Mouse (Mus musculus): ENCODE measurements around the gene Fmnl2. TPM values are rescaled to one million over a fixed set of nuclear protein-coding genes. Genes with fewer than 3 reads are reported as not detected.
A peak's percentile ranks its signal among the peaks of the same experiment; 100 is the strongest.

Fmnl2 gene
- polyA plus RNA-seq, 1 experiment: 4.3 TPM

GRCm38 (mm10) chr2:52974056-52974455, 116.4 kb downstream of the Fmnl2 start:
- H3K4me3 ChIP-seq (ENCODE audit: insufficient read depth, low read depth, low read length): no peak overlapping the region
- H3K27ac ChIP-seq (ENCODE audit: insufficient read depth, low read depth, low read length): no peak overlapping the region
- 86% methylated on average over 6 of the region's 6 CpGs for WGBS
- TF ChIP-seq POLR2A (IDR thresholded peaks at IDR 0.05; ENCODE audit: low read depth, low read length) (no peak), CTCF (conservative IDR thresholded peaks at IDR 0.05; ENCODE audit: insufficient read depth, insufficient read length, low read depth, low read length) (no peak)
- no peaks in the 10 kb centered on the region for H3K27me3 ChIP-seq (replicated peaks; ENCODE audit: control insufficient read depth, insufficient read depth, low read length)
- no peaks in the 10 kb centered on the region for H3K36me3 ChIP-seq (ENCODE audit: control insufficient read depth, insufficient read depth, low read length)
- no peaks in the 10 kb centered on the region for H3K4me1 ChIP-seq (ENCODE audit: control insufficient read depth, insufficient read depth, low read length)
- DNase-seq: no peak

DNA sequence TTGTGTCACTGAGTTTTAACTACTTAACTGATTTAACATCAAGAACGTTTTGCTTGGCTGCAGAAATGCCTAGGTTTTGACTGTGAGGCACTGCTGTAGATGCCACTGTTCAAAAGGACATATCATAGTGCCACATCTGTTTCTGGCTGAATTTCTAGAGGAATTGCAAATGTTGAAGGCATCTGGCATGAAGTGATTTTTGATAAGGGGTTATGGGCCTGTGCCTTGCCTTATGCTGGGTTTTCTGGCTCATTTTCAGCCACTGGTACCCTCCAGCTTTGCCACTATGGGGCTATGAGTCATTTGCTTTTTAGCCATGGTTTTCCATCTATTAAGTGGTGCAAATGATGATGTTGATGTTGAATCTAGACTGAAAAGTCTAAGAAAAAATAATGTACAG, 117.1 kb downstream of the Fmnl2 start:
- 35% methylated on average over 1 of the region's 1 CpGs for WGBS
- DNase-seq: no peak

DNA sequence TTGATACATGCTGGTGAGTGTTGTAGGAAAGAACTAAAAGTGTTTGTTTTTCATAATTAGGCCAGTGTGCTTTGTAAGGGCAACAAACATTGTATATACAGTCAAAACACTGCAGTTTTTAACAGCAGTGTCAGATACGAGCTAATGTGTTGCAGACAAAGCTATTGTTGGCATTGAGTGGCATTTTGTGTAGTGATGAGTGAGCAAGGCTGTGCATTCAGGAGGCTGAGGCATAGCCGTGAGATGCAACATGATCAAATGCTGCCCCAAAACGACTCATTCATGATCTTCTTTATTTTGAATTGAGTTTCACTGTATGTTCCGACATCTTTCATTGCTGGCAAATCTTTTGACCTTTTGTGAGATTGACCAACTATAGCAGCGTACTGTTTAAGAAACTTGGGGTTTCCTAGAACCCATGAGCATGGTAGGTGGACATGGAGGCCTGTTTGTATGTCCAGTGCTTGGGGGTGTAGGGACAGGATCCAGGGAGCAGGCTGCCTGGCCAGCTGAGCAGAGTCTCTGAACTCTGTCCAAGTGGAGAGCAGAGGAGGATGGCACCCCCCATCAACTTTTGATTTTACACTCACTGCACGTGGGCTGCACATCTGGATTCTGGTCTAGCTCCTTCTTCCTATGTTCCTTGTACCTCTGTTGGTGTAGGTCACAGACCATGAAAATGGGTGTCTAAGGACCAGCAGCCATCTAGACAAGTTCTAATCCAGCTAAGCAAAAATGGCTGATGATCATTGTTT, 120.4 kb downstream of the Fmnl2 start:
- no peaks in the 10 kb centered on the region for H3K36me3 ChIP-seq (ENCODE audit: control insufficient read depth, insufficient read depth, low read length)
- TF ChIP-seq POLR2A (IDR thresholded peaks at IDR 0.05; ENCODE audit: low read depth, low read length) (no peak), CTCF (conservative IDR thresholded peaks at IDR 0.05; ENCODE audit: insufficient read depth, insufficient read length, low read depth, low read length) (no peak)
- H3K4me1 ChIP-seq (ENCODE audit: control insufficient read depth, insufficient read depth, low read length): peaks cover 13% of the 10 kb centered on the region; the same call in 1 of the 2 replicates
- H3K27me3 ChIP-seq (replicated peaks; ENCODE audit: control insufficient read depth, insufficient read depth, low read length): no peaks in the 10 kb centered on the region
- H3K4me3 ChIP-seq (ENCODE audit: insufficient read depth, low read depth, low read length): no peak overlapping the region
- no peak overlapping the region for H3K27ac ChIP-seq (ENCODE audit: insufficient read depth, low read depth, low read length)
- DNase-seq: no peak
- 87% methylated on average over 6 of the region's 6 CpGs for WGBS

More for the DNA sequence above, 117.1 kb downstream of the Fmnl2 start:
- Histone ChIP-seq H3K36me3 (ENCODE audit: control insufficient read depth, insufficient read depth, low read length) (no peaks in the 10 kb centered on the region), H3K4me1 (ENCODE audit: control insufficient read depth, insufficient read depth, low read length) (peaks cover 7% of the 10 kb centered on the region; the same call in 1 of the 2 replicates), H3K27me3 (replicated peaks; ENCODE audit: control insufficient read depth, insufficient read depth, low read length) (no peaks in the 10 kb centered on the region), H3K4me3 (ENCODE audit: insufficient read depth, low read depth, low read length) (no peak overlapping the region), H3K27ac (ENCODE audit: insufficient read depth, low read depth, low read length) (no peak overlapping the region)
- TF ChIP-seq POLR2A (IDR thresholded peaks at IDR 0.05; ENCODE audit: low read depth, low read length) (no peak), CTCF (conservative IDR thresholded peaks at IDR 0.05; ENCODE audit: insufficient read depth, insufficient read length, low read depth, low read length) (no peak)

DNA sequence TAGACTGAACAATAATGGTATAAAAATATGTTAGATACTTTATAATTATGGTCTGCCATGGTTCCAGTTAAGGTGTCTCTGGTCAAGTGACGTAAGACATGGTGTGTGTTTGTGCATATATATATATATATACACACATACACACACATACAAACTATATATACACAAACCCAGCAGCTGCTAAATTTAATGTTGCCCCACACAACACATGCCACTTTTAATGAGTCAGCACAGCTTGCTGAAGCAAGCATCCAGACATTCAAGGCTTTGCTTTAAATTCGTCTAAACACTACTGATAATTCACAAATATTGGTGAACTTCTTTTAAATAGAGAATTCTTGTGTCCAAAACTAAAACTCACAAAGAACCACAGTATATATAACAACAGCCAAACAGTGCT, 121.1 kb downstream of the Fmnl2 start:
- no peak for TF ChIP-seq CTCF (conservative IDR thresholded peaks at IDR 0.05; ENCODE audit: insufficient read depth, insufficient read length, low read depth, low read length)
- TF ChIP-seq POLR2A (IDR thresholded peaks at IDR 0.05; ENCODE audit: low read depth, low read length): no peak
- Histone ChIP-seq H3K36me3 (ENCODE audit: control insufficient read depth, insufficient read depth, low read length) (no peaks in the 10 kb centered on the region), H3K27ac (ENCODE audit: insufficient read depth, low read depth, low read length) (no peak overlapping the region), H3K4me1 (ENCODE audit: control insufficient read depth, insufficient read depth, low read length) (peaks cover 13% of the 10 kb centered on the region; the same call in 1 of the 2 replicates), H3K27me3 (replicated peaks; ENCODE audit: control insufficient read depth, insufficient read depth, low read length) (no peaks in the 10 kb centered on the region), H3K4me3 (ENCODE audit: insufficient read depth, low read depth, low read length) (no peak overlapping the region)
- WGBS: 77% methylated on average over 2 of the region's 2 CpGs
- no peak for DNase-seq

GRCm38 (mm10) chr2:52979280-52979763, 121.7 kb downstream of the Fmnl2 start:
- Histone ChIP-seq H3K27ac (ENCODE audit: insufficient read depth, low read depth, low read length) (no peak overlapping the region), H3K4me3 (ENCODE audit: insufficient read depth, low read depth, low read length) (no peak overlapping the region), H3K36me3 (ENCODE audit: control insufficient read depth, insufficient read depth, low read length) (no peaks in the 10 kb centered on the region), H3K27me3 (replicated peaks; ENCODE audit: control insufficient read depth, insufficient read depth, low read length) (no peaks in the 10 kb centered on the region), H3K4me1 (ENCODE audit: control insufficient read depth, insufficient read depth, low read length) (peaks cover 13% of the 10 kb centered on the region; the same call in 1 of the 2 replicates)
- TF ChIP-seq CTCF (conservative IDR thresholded peaks at IDR 0.05; ENCODE audit: insufficient read depth, insufficient read length, low read depth, low read length) (no peak), POLR2A (IDR thresholded peaks at IDR 0.05; ENCODE audit: low read depth, low read length) (no peak)
- 38% methylated on average over 4 of the region's 4 CpGs for WGBS
- DNase-seq: peak; percentile 82

DNA sequence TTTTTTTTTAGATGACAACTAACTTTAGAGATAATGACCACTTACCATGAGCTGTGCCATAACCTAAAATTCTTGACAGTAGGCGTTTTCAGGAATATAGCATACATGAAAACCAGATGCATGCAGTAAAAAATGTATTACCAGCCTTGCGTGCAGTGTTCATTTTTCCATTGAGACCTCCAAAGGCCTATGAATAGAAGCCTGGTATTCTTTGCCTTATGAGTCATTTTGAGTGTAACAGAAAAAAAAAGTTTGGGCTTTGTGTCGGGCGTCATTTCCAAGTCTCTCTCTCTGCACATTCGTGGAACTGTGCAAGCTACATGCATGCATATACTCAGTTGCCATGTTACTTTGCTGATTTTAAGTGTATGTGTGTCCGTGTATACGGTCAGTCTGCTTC, 123.5 kb downstream of the Fmnl2 start:
- no peak for DNase-seq
- Histone ChIP-seq H3K27me3 (replicated peaks; ENCODE audit: control insufficient read depth, insufficient read depth, low read length) (no peaks in the 10 kb centered on the region), H3K27ac (ENCODE audit: insufficient read depth, low read depth, low read length) (no peak overlapping the region), H3K4me1 (ENCODE audit: control insufficient read depth, insufficient read depth, low read length) (peaks cover 21% of the 10 kb centered on the region), H3K36me3 (ENCODE audit: control insufficient read depth, insufficient read depth, low read length) (no peaks in the 10 kb centered on the region), H3K4me3 (ENCODE audit: insufficient read depth, low read depth, low read length) (no peak overlapping the region)
- TF ChIP-seq CTCF (conservative IDR thresholded peaks at IDR 0.05; ENCODE audit: insufficient read depth, insufficient read length, low read depth, low read length) (no peak), POLR2A (IDR thresholded peaks at IDR 0.05; ENCODE audit: low read depth, low read length) (no peak)
- WGBS: 90% methylated on average over 7 of the region's 7 CpGs

DNA sequence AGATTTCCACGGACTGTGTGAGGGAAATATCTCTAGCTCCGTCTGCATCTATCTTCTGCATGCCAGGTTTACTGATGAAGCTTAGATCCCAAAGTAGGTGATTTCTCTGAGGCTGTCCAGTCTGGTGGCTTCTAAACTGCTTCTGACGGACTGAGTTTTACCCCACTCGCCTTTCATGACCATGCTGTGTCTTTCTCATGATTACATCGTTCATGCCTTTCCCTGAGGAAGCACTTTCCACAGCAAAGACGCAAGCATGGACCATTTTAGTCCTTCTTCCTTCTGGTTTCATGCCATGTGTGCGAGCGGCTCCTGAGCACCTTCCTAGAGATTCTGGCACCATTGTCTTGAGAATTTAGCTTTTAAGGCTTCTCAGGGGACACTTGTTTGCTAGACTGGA, 123.9 kb downstream of the Fmnl2 start:
- no peak overlapping the region for H3K27ac ChIP-seq (ENCODE audit: insufficient read depth, low read depth, low read length)
- H3K27me3 ChIP-seq (replicated peaks; ENCODE audit: control insufficient read depth, insufficient read depth, low read length): no peaks in the 10 kb centered on the region
- H3K4me3 ChIP-seq (ENCODE audit: insufficient read depth, low read depth, low read length): no peak overlapping the region
- no peak for DNase-seq
- TF ChIP-seq CTCF (conservative IDR thresholded peaks at IDR 0.05; ENCODE audit: insufficient read depth, insufficient read length, low read depth, low read length) (no peak), POLR2A (IDR thresholded peaks at IDR 0.05; ENCODE audit: low read depth, low read length) (no peak)
- H3K36me3 ChIP-seq (ENCODE audit: control insufficient read depth, insufficient read depth, low read length): no peaks in the 10 kb centered on the region
- peaks cover 21% of the 10 kb centered on the region for H3K4me1 ChIP-seq (ENCODE audit: control insufficient read depth, insufficient read depth, low read length)
- WGBS: 89% methylated on average over 8 of the region's 8 CpGs

Data from kidney, adult 2 months (tissue).